18 mouse cellular contexts compared by ENCODE assay signal in the genomic region with DNA sequence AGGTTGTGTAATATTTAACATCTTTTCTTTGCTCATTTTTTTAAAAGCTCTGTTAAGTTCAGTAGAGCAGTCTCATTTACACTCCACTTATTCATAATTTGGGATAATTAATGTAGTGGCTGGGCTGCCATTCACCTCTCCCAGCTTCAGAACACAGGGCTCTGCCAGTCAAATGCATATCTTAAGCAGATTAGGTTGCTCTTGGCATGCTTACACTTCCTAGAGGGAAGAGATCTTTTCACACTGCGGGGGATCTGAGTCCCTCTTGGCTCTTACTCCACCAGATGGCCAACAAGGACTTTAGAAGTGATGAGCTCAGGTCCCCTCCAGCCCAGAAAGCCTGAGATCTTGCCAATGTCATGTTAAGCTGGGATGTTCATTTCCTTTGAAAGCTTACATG.
DNase-seq lines count a peak whose midpoint lies in the region; ATAC-seq and TF ChIP-seq lines count a peak whose summit lies in the region.
"Had no signal": no experiment of that assay in that cellular context is flagged by ENCODE, and none has a peak within 500 bp of the region (broad histone marks: within the 10 kb centered on the region; RNA-seq: fewer than 3 reads in every experiment).

No protein-coding gene starts in this region.

- no peaks in the 10 kb centered on the region; the same call in 1 of the 2 replicates for H3K36me3 ChIP-seq in heart, postnatal 0 days (replicated peaks; ENCODE audit: control insufficient read depth, insufficient read depth, low read length)
- H3K36me3 ChIP-seq in heart, embryonic 10.5 days: peaks cover 16% of the 10 kb centered on the region
- no peaks in the 10 kb centered on the region for H3K36me3 ChIP-seq in forebrain, postnatal 0 days (ENCODE audit: insufficient read depth)
- H3K36me3 ChIP-seq: liver, embryonic 12.5 days had no signal

- TF ChIP-seq EP300 in heart, postnatal 0 days (IDR thresholded peaks at IDR 0.05; ENCODE audit: low read depth): no peak

- WGBS in heart, postnatal 0 days: 20% methylated on average over 1 of the region's 1 CpGs
- 27% methylated on average over 1 of the region's 1 CpGs for WGBS in heart, embryonic 10.5 days
- 12% methylated on average over 1 of the region's 1 CpGs for WGBS in forebrain, postnatal 0 days

- DNase-seq in cerebellum, postnatal 10 days: peak; percentile 85 to 89
- peak; percentile 15 for DNase-seq in heart, postnatal 0 days (ENCODE audit: low spot score)
- DNase-seq in heart, embryonic 10.5 days (ENCODE audit: low spot score): no peak
- DNase-seq in R1 (ENCODE audit: low read depth, low spot score): peak; percentile 10
- DNase-seq in forebrain, postnatal 0 days: peak; percentile 42
- no peak for DNase-seq in urinary bladder, postnatal 25 days (ENCODE audit: low spot score)
- DNase-seq: adrenal gland, adult 8-10 months; gastrocnemius, postnatal 10 days; heart, postnatal 10 days; kidney, adult 18-20 months; lung, embryonic 14.5 days; thymus, postnatal 25 days had no signal

- H3K9ac ChIP-seq in heart, postnatal 0 days (replicated peaks; ENCODE audit: low read depth, low read length): no peak overlapping the region
- H3K9ac ChIP-seq in forebrain, postnatal 0 days: no peak overlapping the region
- H3K9ac ChIP-seq: embryonic facial prominence, embryonic 15.5 days; liver, embryonic 12.5 days; lung, embryonic 14.5 days had no signal

- H3K4me2 ChIP-seq in heart, postnatal 0 days (ENCODE audit: low read depth, low read length): no peak overlapping the region
- H3K4me2 ChIP-seq in forebrain, postnatal 0 days (ENCODE audit: low read depth): no peak overlapping the region
- H3K4me2 ChIP-seq: embryonic facial prominence, embryonic 15.5 days; liver, embryonic 12.5 days; lung, embryonic 14.5 days had no signal

- ATAC-seq in cerebellum, adult (ENCODE audit: insufficient number of reproducible peaks, low FRiP score, low TSS enrichment): no peak
- no peak for ATAC-seq in heart, postnatal 0 days (ENCODE audit: insufficient read depth, low read depth)
- peak; percentile 82; the same call in 1 of the 2 replicates for ATAC-seq in forebrain, postnatal 0 days
- ATAC-seq: liver, embryonic 12.5 days had no signal

- no peaks in the 10 kb centered on the region for H3K4me1 ChIP-seq in heart, postnatal 0 days (ENCODE audit: control insufficient read depth, insufficient read depth)
- no peaks in the 10 kb centered on the region for H3K4me1 ChIP-seq in heart, embryonic 10.5 days
- H3K4me1 ChIP-seq in forebrain, postnatal 0 days (ENCODE audit: insufficient read depth): 0 out of 2 replicates have a peak, but pooled peaks cover 12% of the 10 kb centered on the region
- H3K4me1 ChIP-seq: liver, embryonic 12.5 days had no signal

- H3K4me3 ChIP-seq in heart, postnatal 0 days (ENCODE audit: low read depth, low read length): no peak overlapping the region
- H3K4me3 ChIP-seq in heart, embryonic 10.5 days: no peak overlapping the region
- no peak overlapping the region for H3K4me3 ChIP-seq in forebrain, postnatal 0 days (ENCODE audit: low read depth, low read length)
- H3K4me3 ChIP-seq: embryonic facial prominence, embryonic 15.5 days; layer of hippocampus, adult 2 months; liver, embryonic 12.5 days had no signal

- no peaks in the 10 kb centered on the region for H3K9me3 ChIP-seq in heart, postnatal 0 days (replicated peaks; ENCODE audit: control insufficient read depth, low read length)
- no peaks in the 10 kb centered on the region for H3K9me3 ChIP-seq in heart, embryonic 10.5 days
- no peaks in the 10 kb centered on the region for H3K9me3 ChIP-seq in forebrain, postnatal 0 days (ENCODE audit: low read length)
- H3K9me3 ChIP-seq: embryonic facial prominence, embryonic 15.5 days; liver, embryonic 12.5 days had no signal

- no peaks in the 10 kb centered on the region for H3K27me3 ChIP-seq in heart, postnatal 0 days (ENCODE audit: control insufficient read depth, insufficient read depth, low read length)
- no peaks in the 10 kb centered on the region for H3K27me3 ChIP-seq in heart, embryonic 10.5 days (ENCODE audit: insufficient read depth, poor library complexity, severe bottlenecking)
- H3K27me3 ChIP-seq in forebrain, postnatal 0 days (ENCODE audit: insufficient read depth, low read length): no peaks in the 10 kb centered on the region
- H3K27me3 ChIP-seq: CH12.LX; embryonic facial prominence, embryonic 15.5 days; liver, embryonic 12.5 days had no signal

- no peak overlapping the region for H3K27ac ChIP-seq in heart, postnatal 0 days (ENCODE audit: low read depth)
- H3K27ac ChIP-seq in heart, embryonic 10.5 days: no peak overlapping the region
- 0 out of 2 replicates have a peak overlapping the region, but pooled peaks have one; percentile 21 for H3K27ac ChIP-seq in forebrain, postnatal 0 days (ENCODE audit: low read depth, low read length)
- H3K27ac ChIP-seq: embryonic facial prominence, embryonic 15.5 days; layer of hippocampus, adult 2 months; liver, embryonic 12.5 days; macrophage had no signal

- 0 out of 2 replicates have a peak, but pooled peaks have one; percentile 4 for TF ChIP-seq CTCF in heart, postnatal 0 days (IDR thresholded peaks at IDR 0.05; ENCODE audit: low read depth)
- no peak for TF ChIP-seq CTCF in forebrain, postnatal 0 days (IDR thresholded peaks at IDR 0.05; ENCODE audit: low read depth)

Comparison
In these comparisons a context has a peak if more than half of its experiments do, and no peak if none do; other contexts are left out.
1. DNase-seq: peak in cerebellum, postnatal 10 days (2 of 2), heart, postnatal 0 days (single experiment), R1 (single experiment) and forebrain, postnatal 0 days (single experiment); none in heart, embryonic 10.5 days (single experiment) and urinary bladder, postnatal 25 days (single experiment).